Mouse (Mus musculus): ENCODE data around the gene Sdhb. TPM values are rescaled to one million over a fixed set of nuclear protein-coding genes. Genes with fewer than 3 reads are reported as not detected.

Sdhb gene
- total RNA-seq, 2 experiments from 2014 or later = 722 to 784 TPM

GRCm38 (mm10) chr4:141011556-141012328, 50.7 kb downstream of the Sdhb start:
- peak; percentile 30 for DNase-seq

GRCm38 (mm10) chr4:141012558-141012957, 51.6 kb downstream of the Sdhb start:
- no peak for DNase-seq

GRCm38 (mm10) chr4:141014114-141014513, 53.1 kb downstream of the Sdhb start:
- no peak for DNase-seq

- no peak for DNase-seq
Measured at GRCm38 (mm10) chr4:141014856-141015255, 53.9 kb downstream of the Sdhb start.

DNA sequence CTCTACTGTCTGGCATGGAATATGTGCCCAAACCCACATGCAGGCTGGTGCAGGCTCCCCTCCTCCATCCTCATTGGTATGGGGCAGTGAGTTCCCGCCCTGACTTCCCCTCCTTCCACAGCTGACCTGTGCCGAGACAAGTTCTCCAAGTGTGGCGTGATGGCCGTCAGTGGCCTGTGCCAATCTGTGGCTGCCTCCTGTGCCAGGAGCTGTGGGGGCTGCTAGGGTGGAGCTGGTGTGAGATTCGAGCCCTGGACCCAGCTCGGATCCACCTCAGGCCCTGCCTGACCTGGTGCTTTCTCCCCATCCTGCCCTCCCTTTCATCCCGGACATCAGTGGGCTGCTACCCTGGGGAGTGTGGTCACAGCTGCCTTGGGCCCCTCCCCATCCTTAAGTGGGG, 54.4 kb downstream of the Sdhb start:
- no peak for DNase-seq

DNA sequence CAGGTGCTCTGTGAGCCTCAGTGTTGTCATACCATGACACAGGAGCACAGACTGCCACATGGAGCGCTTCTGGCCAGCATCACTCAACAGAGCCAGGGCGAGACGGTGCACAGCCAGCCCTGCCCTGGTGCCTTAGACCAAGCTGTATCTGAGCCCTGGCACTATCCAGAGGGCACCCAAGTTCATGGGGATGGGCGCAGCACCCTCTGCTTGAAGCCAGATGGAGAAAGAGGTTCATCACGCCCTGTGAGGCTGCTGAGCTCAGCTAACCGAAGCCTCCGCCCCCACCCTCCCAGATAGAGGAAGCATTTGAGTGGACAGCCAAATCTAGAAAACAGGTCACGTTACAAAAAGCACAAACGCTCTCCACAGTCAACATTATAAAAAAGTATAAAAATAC, 55.3 kb downstream of the Sdhb start:
- no peak for DNase-seq

- no peak for DNase-seq
Measured at GRCm38 (mm10) chr4:141017657-141018436, 56.8 kb downstream of the Sdhb start.

GRCm38 (mm10) chr4:141020220-141020619, 59.2 kb downstream of the Sdhb start:
- no peak for DNase-seq

DNA sequence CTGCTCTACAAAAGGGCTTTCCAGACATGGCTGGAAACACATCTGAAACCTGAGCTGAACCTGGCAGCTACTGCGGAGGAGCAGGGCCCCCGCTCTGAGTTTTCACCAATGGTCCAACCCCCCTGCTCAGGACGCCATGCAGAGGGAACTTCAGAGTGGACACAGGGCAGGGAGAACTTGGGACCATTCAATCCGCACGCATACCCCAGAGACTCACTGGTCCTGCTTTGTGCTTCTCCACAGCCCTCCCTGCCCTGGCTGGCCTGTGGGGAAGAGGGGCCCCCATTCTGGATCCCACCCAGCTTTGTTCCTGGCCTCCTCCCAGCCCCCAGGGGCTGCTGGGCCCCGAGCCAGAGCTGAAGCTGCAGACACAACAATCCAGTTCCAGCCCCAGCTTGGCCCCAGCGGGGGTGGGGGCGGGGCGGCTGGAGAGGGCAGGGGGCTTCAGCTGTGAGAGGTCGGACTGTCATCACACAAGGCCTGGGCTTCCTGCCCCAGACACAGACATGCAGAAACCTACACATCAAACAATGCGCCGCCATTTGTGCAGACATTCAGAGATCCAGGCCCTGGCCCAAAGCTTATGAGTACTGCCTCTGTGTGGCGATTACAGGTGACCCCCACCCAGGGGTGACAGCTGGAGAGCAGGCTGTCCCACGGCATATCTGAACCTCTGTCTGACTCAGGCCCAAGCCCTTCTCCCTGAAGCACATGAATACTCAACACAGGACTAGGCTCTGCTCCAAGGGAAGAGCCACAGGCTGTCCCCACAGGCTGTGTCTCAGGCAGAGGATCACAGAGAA, 60.0 kb downstream of the Sdhb start:
- peak; percentile 64 for DNase-seq

- no peak for DNase-seq
Measured at GRCm38 (mm10) chr4:141021614-141021929, 60.6 kb downstream of the Sdhb start.

GRCm38 (mm10) chr4:141024052-141024451, 63.0 kb downstream of the Sdhb start:
- no peak for DNase-seq

DNA sequence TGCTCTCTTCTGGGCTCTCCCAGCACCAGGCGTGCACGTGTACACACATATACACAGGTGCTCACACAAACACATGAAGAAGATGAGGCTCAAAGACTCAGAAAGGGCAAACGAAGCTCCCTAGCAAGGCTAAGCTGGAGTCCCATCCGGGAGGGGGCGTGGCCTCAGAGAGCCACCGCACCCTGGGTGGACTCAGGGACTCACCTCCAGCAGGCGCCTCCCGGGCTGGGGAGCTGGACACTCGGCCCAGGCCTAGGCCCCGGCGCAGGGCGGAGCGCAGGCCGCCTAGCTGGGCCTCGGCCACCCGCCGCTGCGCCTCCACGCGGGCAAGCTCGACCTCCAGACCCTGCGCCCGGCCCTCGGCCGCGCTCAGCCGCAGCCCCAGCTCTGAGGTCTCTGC, 64.0 kb downstream of the Sdhb start:
- no peak for DNase-seq

Other genes with a start within 250 kb of the Sdhb start
- gene Padi6, start 218.6 kb upstream of the Sdhb start, total RNA-seq (2021) = under 1 TPM in 1 of 2 experiments, not detected in 1; 0.55 TPM
- gene Padi4, start 187.0 kb upstream of the Sdhb start, total RNA-seq (2021) = 1 to 10 TPM; 1.1 to 1.2 TPM
- under 1 TPM in 1 of 2 experiments, not detected in 1; 0.24 TPM for gene Padi3, start 150.6 kb upstream of the Sdhb start, total RNA-seq (2021)
- not detected for gene Padi1, start 115.4 kb upstream of the Sdhb start, total RNA-seq (2021)
- gene Padi2, start 54.9 kb upstream of the Sdhb start, total RNA-seq (2021) = 1 to 10 TPM; 2.4 to 5.5 TPM
- 10 to 100 TPM; 31.9 to 39.9 TPM for gene Atp13a2, start 25.7 kb downstream of the Sdhb start, total RNA-seq (2021)
- 10 to 100 TPM; 46.9 to 50.7 TPM for gene Mfap2, start 49.2 kb downstream of the Sdhb start, total RNA-seq (2021)
- gene Crocc, start 99.3 kb downstream of the Sdhb start, total RNA-seq (2021) = 10 to 100 TPM in 1 of 2 experiments, 1 to 10 TPM in 1; 6.7 to 13.2 TPM
- 10 to 100 TPM; 54.5 to 57.1 TPM for gene Necap2, start 117.2 kb downstream of the Sdhb start, total RNA-seq (2021)
- not detected for gene Spata21, start 127.1 kb downstream of the Sdhb start, total RNA-seq (2021)
- 100 to 1,000 TPM; 111 to 115 TPM for gene Szrd1, start 178.6 kb downstream of the Sdhb start, total RNA-seq (2021)
- gene Fbxo42, start 186.7 kb downstream of the Sdhb start, total RNA-seq (2021) = 10 to 100 TPM; 16.6 to 21.2 TPM